Mouse (Mus musculus) liver, embryonic 13.5 days (tissue): ENCODE results near the gene Rrn3. TPM values are rescaled to one million over a fixed set of nuclear protein-coding genes. Genes with fewer than 3 reads are reported as not detected.
"Not testable (repeated sequence)": the region's sequence is repeated elsewhere in the genome, so short reads cannot be mapped to it uniquely, and the experiment has no call there.

Experiments
- ATAC-seq: fragments of 200-750 bp; cut with Nextera tagmentation; 2 replicates; pipeline ENCODE4 v1.8.0; 2017; ENCODE audit warnings: low read depth, mild to moderate bottlenecking, moderate number of reproducible peaks, moderate library complexity
- DNase-seq: peaks from one replicate; pipeline ENCODE4 v3.0.0; 2022
- H3K27ac ChIP-seq: fragments of 300-500 bp; sonication (generic); 2 replicates; pipeline ENCODE4 v1.5.1; 2015; ENCODE audit warnings: moderate library complexity, mild to moderate bottlenecking, inconsistent platforms
- H3K27me3 ChIP-seq: fragments of 300-500 bp; sonication (generic); 2 replicates; pipeline ENCODE4 v1.6.1; 2015; ENCODE audit warnings: mild to moderate bottlenecking, inconsistent platforms
- H3K36me3 ChIP-seq: fragments of 300-500 bp; sonication (generic); 2 replicates; pipeline ENCODE4 v1.6.1; 2015; ENCODE audit warnings: mild to moderate bottlenecking, inconsistent platforms
- H3K4me1 ChIP-seq: fragments of 300-500 bp; sonication (generic); replicated peaks from 2 replicates; pipeline ENCODE4 v1.6.1; 2015; ENCODE audit warnings: inconsistent platforms
- H3K4me2 ChIP-seq: fragments of 300-500 bp; sonication (generic); 2 replicates; pipeline ENCODE4 v1.6.1; 2015; ENCODE audit warnings: inconsistent platforms, mild to moderate bottlenecking, moderate library complexity
- H3K4me3 ChIP-seq: fragments of 300-500 bp; sonication (generic); replicated peaks from 2 replicates; pipeline ENCODE4 v1.5.1; 2015; ENCODE audit warnings: mild to moderate bottlenecking, inconsistent platforms
- H3K9ac ChIP-seq: fragments of 300-500 bp; sonication (generic); 2 replicates; pipeline ENCODE4 v1.6.1; 2015; ENCODE audit warnings: mild to moderate bottlenecking, inconsistent platforms
- H3K9me3 ChIP-seq: fragments of 300-500 bp; sonication (generic); replicated peaks from 2 replicates; pipeline ENCODE4 v1.6.1; 2016; ENCODE audit warnings: inconsistent platforms
- WGBS: fragments of 180-500 bp; shearing (Covaris S2); methylation state at CpG from one replicate; pipeline ENCODE4 v1.1.7; 2015; ENCODE audit not compliant: insufficient replicate concordance; 5-methylcytosine and 5-hydroxymethylcytosine counted together
- polyA plus RNA-seq: library from polyadenylated mRNA; unstranded; fragments of >200 nt; fragmentation: Nextera tagmentation; extraction: Ambion mirVana; gene quantifications from 2 replicates; pipeline ENCODE4 v1.2.1, GENCODE M21; 2015

Gene Rrn3
- polyA plus RNA-seq, 1 experiment from 2014 or later = 34.9 TPM

- no peak overlapping the region for H3K27ac ChIP-seq
- DNase-seq (no peak), ATAC-seq (no peak)
- 74% methylated on average over 3 of the region's 3 CpGs for WGBS
- H3K4me1 ChIP-seq = peaks cover 14% of the 10 kb centered on the region
- H3K36me3 ChIP-seq = peaks cover 73% of the 10 kb centered on the region
- H3K4me2 ChIP-seq = no peak overlapping the region
- no peaks in the 10 kb centered on the region for H3K9me3 ChIP-seq
- no peaks in the 10 kb centered on the region for H3K27me3 ChIP-seq
- H3K4me3 ChIP-seq = no peak overlapping the region
- H3K9ac ChIP-seq = no peak overlapping the region
Measured at GRCm38 (mm10) chr16:13785932-13786331, 5.4 kb downstream of the Rrn3 start.

GRCm38 (mm10) chr16:13793441-13793840, 12.9 kb downstream of the Rrn3 start:
- H3K27ac ChIP-seq, ATAC-seq, H3K27me3 ChIP-seq, H3K9me3 ChIP-seq, H3K4me1 ChIP-seq, H3K4me2 ChIP-seq, H3K9ac ChIP-seq, H3K4me3 ChIP-seq, DNase-seq: not testable (repeated sequence)
- 58% methylated on average over 2 of the region's 2 CpGs for WGBS
- H3K36me3 ChIP-seq = peaks cover 91% of the 10 kb centered on the region

- ATAC-seq = no peak
- DNase-seq = no peak
- Histone ChIP-seq H3K27me3 (no peaks in the 10 kb centered on the region), H3K4me1 (no peaks in the 10 kb centered on the region), H3K36me3 (peaks cover 90% of the 10 kb centered on the region), H3K4me2 (no peak overlapping the region), H3K9ac (no peak overlapping the region), H3K9me3 (no peaks in the 10 kb centered on the region), H3K27ac (no peak overlapping the region), H3K4me3 (no peak overlapping the region)
- WGBS = 74% methylated on average over 5 of the region's 5 CpGs
Measured at GRCm38 (mm10) chr16:13796746-13797175, 16.3 kb downstream of the Rrn3 start.

- WGBS = 68% methylated on average over 4 of the region's 4 CpGs
- no peak for ATAC-seq
- peaks cover 88% of the 10 kb centered on the region for H3K36me3 ChIP-seq
Measured at GRCm38 (mm10) chr16:13801231-13801630, 20.7 kb downstream of the Rrn3 start.

GRCm38 (mm10) chr16:13804666-13805065, 24.2 kb downstream of the Rrn3 start:
- Histone ChIP-seq H3K9ac (no peak overlapping the region), H3K36me3 (peaks cover 89% of the 10 kb centered on the region), H3K4me3 (no peak overlapping the region), H3K27ac (no peak overlapping the region), H3K4me1 (no peaks in the 10 kb centered on the region), H3K4me2 (no peak overlapping the region), H3K9me3 (no peaks in the 10 kb centered on the region), H3K27me3 (no peaks in the 10 kb centered on the region)
- DNase-seq (no peak), ATAC-seq (no peak)
- 80% methylated on average over 5 of the region's 5 CpGs for WGBS

More at GRCm38 (mm10) chr16:13801231-13801630, 20.7 kb downstream of the Rrn3 start:
- no peak overlapping the region for H3K27ac ChIP-seq
- no peak overlapping the region for H3K4me3 ChIP-seq
- no peaks in the 10 kb centered on the region for H3K9me3 ChIP-seq
- no peak overlapping the region for H3K9ac ChIP-seq
- DNase-seq = no peak
- H3K27me3 ChIP-seq = no peaks in the 10 kb centered on the region
- no peak overlapping the region for H3K4me2 ChIP-seq
- no peaks in the 10 kb centered on the region for H3K4me1 ChIP-seq

- no peak overlapping the region for H3K27ac ChIP-seq
- ATAC-seq (no peak), DNase-seq (no peak)
- no peaks in the 10 kb centered on the region for H3K27me3 ChIP-seq
- no peak overlapping the region for H3K9ac ChIP-seq
- peaks cover 96% of the 10 kb centered on the region for H3K36me3 ChIP-seq
- H3K4me1 ChIP-seq = no peaks in the 10 kb centered on the region
- H3K9me3 ChIP-seq = no peaks in the 10 kb centered on the region
- H3K4me2 ChIP-seq = no peak overlapping the region
- 86% methylated on average over 4 of the region's 4 CpGs for WGBS
- no peak overlapping the region for H3K4me3 ChIP-seq
Measured at GRCm38 (mm10) chr16:13807616-13808015, 27.1 kb downstream of the Rrn3 start.

GRCm38 (mm10) chr16:13808410-13808809, 27.9 kb downstream of the Rrn3 start:
- ATAC-seq (no peak), DNase-seq (no peak)
- no peak overlapping the region for H3K9ac ChIP-seq
- peaks cover 98% of the 10 kb centered on the region for H3K36me3 ChIP-seq
- H3K4me3 ChIP-seq = no peak overlapping the region
- H3K4me2 ChIP-seq = no peak overlapping the region
- H3K4me1 ChIP-seq = no peaks in the 10 kb centered on the region
- H3K27ac ChIP-seq = no peak overlapping the region
- H3K27me3 ChIP-seq = no peaks in the 10 kb centered on the region
- no peaks in the 10 kb centered on the region for H3K9me3 ChIP-seq
- 87% methylated on average over 7 of the region's 7 CpGs for WGBS

GRCm38 (mm10) chr16:13812152-13812551, 31.6 kb downstream of the Rrn3 start:
- Histone ChIP-seq H3K9me3 (no peaks in the 10 kb centered on the region), H3K9ac (no peak overlapping the region), H3K4me1 (no peaks in the 10 kb centered on the region), H3K27me3 (no peaks in the 10 kb centered on the region), H3K4me3 (no peak overlapping the region), H3K4me2 (no peak overlapping the region), H3K27ac (no peak overlapping the region), H3K36me3 (peaks cover 77% of the 10 kb centered on the region)
- ATAC-seq (no peak), DNase-seq (no peak)
- 88% methylated on average over 6 of the region's 6 CpGs for WGBS

GRCm38 (mm10) chr16:13813200-13813599, 32.7 kb downstream of the Rrn3 start:
- ATAC-seq = no peak
- WGBS = 75% methylated on average over 3 of the region's 3 CpGs
- Histone ChIP-seq H3K27me3 (no peaks in the 10 kb centered on the region), H3K9me3 (no peaks in the 10 kb centered on the region), H3K27ac (no peak overlapping the region), H3K9ac (no peak overlapping the region), H3K4me2 (no peak overlapping the region), H3K4me1 (peaks cover 3% of the 10 kb centered on the region), H3K4me3 (no peak overlapping the region), H3K36me3 (peaks cover 69% of the 10 kb centered on the region)
- no peak for DNase-seq

- H3K9me3 ChIP-seq = no peaks in the 10 kb centered on the region
- no peaks in the 10 kb centered on the region for H3K27me3 ChIP-seq
- peak within 1 kb of the TSS; percentile 75 for H3K4me3 ChIP-seq
- peak within 1 kb of the TSS; percentile 80 for H3K9ac ChIP-seq
- H3K4me1 ChIP-seq = peaks cover 40% of the 10 kb centered on the region
- H3K4me2 ChIP-seq = peak within 1 kb of the TSS; percentile 96
- peak within 1 kb of the TSS; percentile 76 for H3K27ac ChIP-seq
- under 1% methylated on average over 58 of the region's 58 CpGs for WGBS
- DNase-seq (peak; percentile 95), ATAC-seq (peak; percentile 95)
- peaks cover 13% of the 10 kb centered on the region for H3K36me3 ChIP-seq
Measured at GRCm38 (mm10) chr16:13818560-13819393, 38.3 kb downstream of the Rrn3 start, which contains the start of gene Ntan1. Ntan1 (plus strand) TSS chr16:13818845.

GRCm38 (mm10) chr16:13819394-13819743, 38.9 kb downstream of the Rrn3 start:
- H3K27ac ChIP-seq = peak overlapping the region; percentile 65
- H3K4me1 ChIP-seq = peaks cover 40% of the 10 kb centered on the region
- no peaks in the 10 kb centered on the region for H3K9me3 ChIP-seq
- H3K4me3 ChIP-seq = peak overlapping the region; percentile 75
- H3K36me3 ChIP-seq = peaks cover 9% of the 10 kb centered on the region
- ATAC-seq (peak; percentile 69), DNase-seq (no peak)
- under 1% methylated on average over 36 of the region's 36 CpGs for WGBS
- peak overlapping the region; percentile 80 for H3K9ac ChIP-seq
- peak overlapping the region; percentile 96 for H3K4me2 ChIP-seq
- H3K27me3 ChIP-seq = no peaks in the 10 kb centered on the region
